Mouse (Mus musculus): ENCODE results near the gene Ddx54.

Ddx54 gene

DNA sequence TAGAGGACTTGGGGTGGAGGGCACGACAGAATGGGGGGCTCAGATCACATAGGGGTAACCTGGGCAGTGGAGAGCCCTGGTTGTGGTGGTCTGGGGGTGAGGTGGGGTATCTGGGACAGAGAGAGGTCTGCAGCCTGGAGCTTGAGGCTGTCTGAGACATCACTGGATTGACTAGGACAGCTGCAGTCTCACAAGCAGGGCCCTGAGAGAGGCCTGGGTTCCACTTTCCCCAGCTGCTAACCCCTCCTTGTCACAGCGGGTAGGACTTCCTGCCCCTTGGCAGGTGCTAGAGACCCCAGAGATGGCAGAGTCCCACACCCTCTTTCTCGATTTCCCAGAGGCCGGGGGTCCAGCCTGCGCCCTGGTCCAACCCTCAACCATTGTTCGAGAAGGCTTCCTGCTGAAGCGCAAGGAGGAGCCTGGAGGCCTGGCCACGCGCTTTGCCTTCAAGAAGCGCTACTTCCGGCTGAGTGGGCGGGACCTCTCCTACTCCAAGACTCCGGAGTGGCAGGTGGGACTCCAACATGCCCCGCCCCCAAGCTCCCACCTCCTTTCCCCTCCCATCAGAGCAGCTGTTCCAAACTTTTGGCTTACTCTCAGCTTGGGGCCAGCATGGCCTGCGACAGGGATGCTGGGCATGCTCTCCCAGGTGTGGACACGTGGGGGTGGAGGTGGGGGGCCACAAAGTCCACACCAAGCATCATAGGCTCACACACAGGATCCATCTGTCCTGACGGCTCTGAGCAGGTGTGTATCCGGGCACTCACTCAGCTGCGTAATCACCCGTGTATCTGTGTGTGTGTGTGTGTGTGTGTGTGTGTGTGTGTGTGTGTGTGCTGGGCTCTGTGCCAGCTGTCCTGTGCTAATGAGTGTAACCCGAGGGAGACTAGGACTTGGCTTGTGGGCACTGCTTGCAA lies 61.9 kb downstream of the Ddx54 start:
- in situ Hi-C loops (cut with MboI, MseI): loop anchor here in 1 of 2 experiments (5.0 kb wide), 1 partner anchor 38 kb away; the partner anchor contains the start of gene Dtx1

DNA sequence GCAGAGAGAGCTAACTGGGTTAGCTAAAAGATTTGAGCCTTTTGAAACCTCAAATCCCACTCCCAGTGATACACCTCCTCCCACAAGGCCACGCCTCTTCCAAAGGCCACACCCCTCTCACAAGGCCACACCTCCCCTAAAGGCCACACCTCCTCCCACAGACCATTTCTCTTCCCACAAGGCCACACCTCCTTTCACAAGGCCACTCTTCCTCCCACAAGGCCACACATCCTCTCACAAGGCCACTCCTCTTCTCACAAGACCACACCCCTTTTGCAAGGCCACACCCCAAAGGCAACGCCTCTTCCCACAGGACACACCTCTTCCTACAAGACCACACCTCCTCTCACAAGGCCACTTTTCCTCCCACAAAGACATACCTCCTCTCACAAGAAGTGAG lies 65.0 kb downstream of the Ddx54 start:
- in situ Hi-C loops (cut with MboI, MseI): no loop called here

Measured in T-helper 17 cell (primary cell).